Mouse (Mus musculus) G1E (cell line): ENCODE data around the gene Gm45233.

Experiments
- CTCF ChIP-seq: IDR thresholded peaks from 2 replicates; pipeline ENCODE4 v1.5.1; 2012; ENCODE audit warnings: low read depth, low read length, inconsistent platforms, mixed read lengths
- GATA1 ChIP-seq: IDR thresholded peaks from 2 replicates; pipeline ENCODE4 v1.6.1; 2012; ENCODE audit warnings: borderline replicate concordance, low read length, inconsistent platforms, mixed read lengths
- GATA2 ChIP-seq: IDR thresholded peaks from 2 replicates; pipeline ENCODE4 v1.6.1; 2012; ENCODE audit warnings: low read depth, low read length, inconsistent platforms, borderline replicate concordance
- POLR2AphosphoS5 ChIP-seq: IDR thresholded peaks from 2 replicates; pipeline ENCODE4 v1.6.1; 2012; ENCODE audit warnings: low read depth, low read length, inconsistent platforms; ENCODE audit not compliant: insufficient replicate concordance
- TAL1 ChIP-seq: conservative IDR thresholded peaks from 2 replicates; pipeline ENCODE4 v1.6.1; 2012; ENCODE audit warnings: low read depth, low read length, inconsistent platforms, mixed read lengths

GRCm38 (mm10) chr7:43448246-43448645 is 4.3 kb downstream of the Gm45233 start:
- TF ChIP-seq CTCF (no peak), POLR2AphosphoS5 (no peak), GATA1 (no peak), TAL1 (no peak), GATA2 (no peak)
